Mouse (Mus musculus) heart, postnatal 14 days (tissue): Measurements from ENCODE around the gene Ppib. TPM values are rescaled to one million over a fixed set of nuclear protein-coding genes. Genes with fewer than 3 reads are reported as not detected.
A peak's percentile ranks its signal among the peaks of the same experiment; 100 is the strongest.

ENCODE experiments used
- DNase-seq, 2 experiments: peaks; one replicate each; pipeline ENCODE4 v3.0.0; 2021 to 2022
- intact Hi-C: fragments of 180-260 bp; cut with DNase I; formaldehyde crosslinking; loops from one replicate; pipeline ENCODE4 v1.15.1; 2025
- long read RNA-seq, 2 experiments: library from polyadenylated mRNA; stranded (forward); transcript quantifications; one replicate each; pipeline ENCODE4 v2.0.0; 2021
- total RNA-seq, 2 experiments: library from RNA; stranded (reverse); gene quantifications; 2 replicates each; pipeline ENCODE4 v1.2.3; 2021

Gene Ppib
- 100 to 1,000 TPM; 184 to 201 TPM for total RNA-seq
- long read RNA-seq, experiment 1, transcript Ppib-201 (5 exons, 892 nt) = major isoform, 147 of 151 reads
- long read RNA-seq, experiment 1, partial matches to known transcripts = 1 of 151 reads
- long read RNA-seq, experiment 1, other reads (novel, unspliced or antisense) = 3 of 151 reads
- long read RNA-seq, experiment 2, transcript Ppib-201 (5 exons, 892 nt) = major isoform, 107 of 110 reads
- long read RNA-seq, experiment 2, partial matches to known transcripts = 2 of 110 reads
- long read RNA-seq, experiment 2, other reads (novel, unspliced or antisense) = 1 of 110 reads

- peak; percentile 99 for DNase-seq
- intact Hi-C loops = loop anchor here (2.0 kb wide), 1 partner anchor 65 kb away; no protein-coding TSS in a partner anchor
These were observed at the start of gene Ppib for GRCm38 (mm10) chr9:66059583-66060307. Ppib (plus strand) TSS chr9:66060222.

GRCm38 (mm10) chr9:66020601-66021000, 39.4 kb upstream of the Ppib start:
- DNase-seq = no peak
- intact Hi-C loops = no loop called here

- no peak for DNase-seq
- intact Hi-C loops = no loop called here
These were observed 21.9 kb upstream of the Ppib start for GRCm38 (mm10) chr9:66038082-66038481.

- no peak for DNase-seq
- intact Hi-C loops = no loop called here
These were observed 21.4 kb upstream of the Ppib start for GRCm38 (mm10) chr9:66038581-66038980.

- intact Hi-C loops = no loop called here
- DNase-seq = no peak
These were observed 20.7 kb upstream of the Ppib start for GRCm38 (mm10) chr9:66039290-66039689.

- DNase-seq = no peak
- intact Hi-C loops = no loop called here
These were observed 19.2 kb upstream of the Ppib start for GRCm38 (mm10) chr9:66040801-66041200.

GRCm38 (mm10) chr9:66042331-66042730, 17.7 kb upstream of the Ppib start:
- intact Hi-C loops = no loop called here
- DNase-seq = no peak

GRCm38 (mm10) chr9:66043241-66043640, 16.8 kb upstream of the Ppib start:
- DNase-seq = no peak
- intact Hi-C loops = no loop called here

GRCm38 (mm10) chr9:66049931-66050601, 10.0 kb upstream of the Ppib start:
- DNase-seq = no peak

GRCm38 (mm10) chr9:66051493-66051892, 8.5 kb upstream of the Ppib start:
- DNase-seq = no peak
- intact Hi-C loops = no loop called here

More at GRCm38 (mm10) chr9:66049931-66050601, 10.0 kb upstream of the Ppib start:
- intact Hi-C loops = no loop called here

GRCm38 (mm10) chr9:66052731-66053130, 7.3 kb upstream of the Ppib start:
- intact Hi-C loops = no loop called here
- no peak for DNase-seq

- DNase-seq = no peak
- intact Hi-C loops = no loop called here
These were observed 6.4 kb upstream of the Ppib start for GRCm38 (mm10) chr9:66053620-66054019.

GRCm38 (mm10) chr9:66060308-66060647, 256 bp downstream of the Ppib start:
- intact Hi-C loops = loop anchor here (2.0 kb wide), 1 partner anchor 65 kb away; no protein-coding TSS in a partner anchor
- no peak for DNase-seq

- DNase-seq = no peak
- intact Hi-C loops = loop anchor here (2.0 kb wide), 1 partner anchor 64 kb away; no protein-coding TSS in a partner anchor
These were observed 964 bp downstream of the Ppib start for GRCm38 (mm10) chr9:66060986-66061385.

GRCm38 (mm10) chr9:66061656-66062055, 1.6 kb downstream of the Ppib start:
- DNase-seq = no peak
- intact Hi-C loops = loop anchor here (2.0 kb wide), 1 partner anchor 63 kb away; no protein-coding TSS in a partner anchor

- DNase-seq = no peak
- intact Hi-C loops = no loop called here
These were observed 3.4 kb downstream of the Ppib start for GRCm38 (mm10) chr9:66063446-66063845.

- intact Hi-C loops = no loop called here
- DNase-seq = no peak
These were observed 4.3 kb downstream of the Ppib start for GRCm38 (mm10) chr9:66064316-66064715.

GRCm38 (mm10) chr9:66066791-66067190, 6.8 kb downstream of the Ppib start:
- intact Hi-C loops = no loop called here
- no peak for DNase-seq

GRCm38 (mm10) chr9:66067542-66067941, 7.5 kb downstream of the Ppib start:
- intact Hi-C loops = no loop called here
- peak; percentile 57 to 69 for DNase-seq

- intact Hi-C loops = no loop called here
- no peak for DNase-seq
These were observed 8.0 kb downstream of the Ppib start for GRCm38 (mm10) chr9:66068056-66068455.

- intact Hi-C loops = no loop called here
- DNase-seq = peak; percentile 18 to 34
These were observed 9.0 kb downstream of the Ppib start for GRCm38 (mm10) chr9:66068971-66069391.
